Mouse (Mus musculus): ENCODE data around the gene Tgfbi.

Gene Tgfbi

GRCm38 (mm10) chr13:56634139-56634615, 24.9 kb downstream of the Tgfbi start:
- no peak for DNase-seq (ENCODE audit: low spot score in 2 of 2)

- DNase-seq (ENCODE audit: low spot score in 2 of 2), result no peak
Observed at GRCm38 (mm10) chr13:56634920-56635319, 25.6 kb downstream of the Tgfbi start.

GRCm38 (mm10) chr13:56637027-56637426, 27.7 kb downstream of the Tgfbi start:
- no peak for DNase-seq (ENCODE audit: low spot score in 2 of 2)

GRCm38 (mm10) chr13:56641746-56642145, 32.4 kb downstream of the Tgfbi start:
- DNase-seq (ENCODE audit: low spot score in 2 of 2), result peak; percentile 33 to 35

GRCm38 (mm10) chr13:56644031-56644430, 34.7 kb downstream of the Tgfbi start:
- DNase-seq (ENCODE audit: low spot score in 2 of 2), result no peak

GRCm38 (mm10) chr13:56645744-56646143, 36.4 kb downstream of the Tgfbi start:
- no peak for DNase-seq (ENCODE audit: low spot score in 2 of 2)

- no peak for DNase-seq (ENCODE audit: low spot score in 2 of 2)
Observed at GRCm38 (mm10) chr13:56647597-56648405, 38.5 kb downstream of the Tgfbi start.

GRCm38 (mm10) chr13:56650020-56650419, 40.7 kb downstream of the Tgfbi start:
- DNase-seq (ENCODE audit: low spot score in 2 of 2), result no peak

GRCm38 (mm10) chr13:56652381-56652780, 43.1 kb downstream of the Tgfbi start:
- DNase-seq (ENCODE audit: low spot score in 2 of 2), result no peak

- no peak for DNase-seq (ENCODE audit: low spot score in 2 of 2)
Observed at GRCm38 (mm10) chr13:56654176-56654575, 44.9 kb downstream of the Tgfbi start.

GRCm38 (mm10) chr13:56657946-56658512, 48.7 kb downstream of the Tgfbi start:
- peak; percentile 65 to 77 for DNase-seq (ENCODE audit: low spot score in 2 of 2)

- DNase-seq (ENCODE audit: low spot score in 2 of 2), result no peak
Observed at GRCm38 (mm10) chr13:56658931-56659330, 49.6 kb downstream of the Tgfbi start.

GRCm38 (mm10) chr13:56661914-56662621, 52.7 kb downstream of the Tgfbi start:
- no peak for DNase-seq (ENCODE audit: low spot score in 2 of 2)

GRCm38 (mm10) chr13:56664256-56665170, 55.2 kb downstream of the Tgfbi start:
- no peak for DNase-seq (ENCODE audit: low spot score in 2 of 2)

- no peak for DNase-seq (ENCODE audit: low spot score in 2 of 2)
Observed at GRCm38 (mm10) chr13:56671206-56671605, 61.9 kb downstream of the Tgfbi start.

GRCm38 (mm10) chr13:56677731-56678130, 68.4 kb downstream of the Tgfbi start:
- no peak for DNase-seq (ENCODE audit: low spot score in 2 of 2)

GRCm38 (mm10) chr13:56678188-56678787, 69.0 kb downstream of the Tgfbi start:
- DNase-seq (ENCODE audit: low spot score in 2 of 2), result no peak

GRCm38 (mm10) chr13:56678826-56679504, 69.6 kb downstream of the Tgfbi start:
- DNase-seq (ENCODE audit: low spot score in 2 of 2), result no peak

GRCm38 (mm10) chr13:56681924-56682323, 72.6 kb downstream of the Tgfbi start:
- DNase-seq (ENCODE audit: low spot score in 2 of 2), result no peak

- DNase-seq (ENCODE audit: low spot score in 2 of 2), result peak in 1 of 2 experiments; percentile 55
Observed at GRCm38 (mm10) chr13:56682326-56682725, 73.0 kb downstream of the Tgfbi start.

All from urinary bladder, postnatal 36 days (tissue).